In genomic region chr12:45562637-45563220, GRCm38 (mm10) we compare ENCODE assay signal across 21 mouse cellular contexts.
DNase-seq lines count a peak whose midpoint lies in the region; ATAC-seq lines count a peak whose summit lies in the region.
"Had no signal": no experiment of that assay in that cellular context is flagged by ENCODE, and none has a peak within 500 bp of the region (broad histone marks: within the 10 kb centered on the region; RNA-seq: fewer than 3 reads in every experiment).

No protein-coding gene starts in this region.

- no peaks in the 10 kb centered on the region for H3K9me3 ChIP-seq in forebrain, embryonic 14.5 days (replicated peaks; ENCODE audit: control insufficient read depth, low read length)
- no peaks in the 10 kb centered on the region for H3K9me3 ChIP-seq in forebrain, embryonic 15.5 days
- no peaks in the 10 kb centered on the region for H3K9me3 ChIP-seq in hindbrain, embryonic 15.5 days
- no peaks in the 10 kb centered on the region for H3K9me3 ChIP-seq in midbrain, embryonic 14.5 days (ENCODE audit: control insufficient read depth, low read length)
- H3K9me3 ChIP-seq in neural tube, embryonic 15.5 days (replicated peaks): no peaks in the 10 kb centered on the region
- H3K9me3 ChIP-seq: G1E; heart, embryonic 10.5 days; limb, embryonic 12.5 days; liver, embryonic 12.5 days had no signal

- peak; percentile 19 for DNase-seq in forebrain, embryonic 14.5 days (ENCODE audit: low spot score)
- peak; percentile 58 for DNase-seq in midbrain, embryonic 14.5 days
- no peak for DNase-seq in right cerebral cortex, postnatal 4 days
- no peak for DNase-seq in kidney, postnatal 25 days
- DNase-seq: adrenal gland, postnatal 25 days; cerebellum, adult 18-20 months; cerebellum, postnatal 25 days; gastrocnemius, postnatal 36 days; kidney, postnatal 10 days; lung, adult 2 months; lung, postnatal 36 days; right cerebral cortex, postnatal 25 days; thymus, postnatal 25 days had no signal

- peak; percentile 37; the same call in 1 of the 2 replicates for ATAC-seq in forebrain, embryonic 14.5 days
- ATAC-seq in forebrain, embryonic 15.5 days (replicated peaks): no peak
- ATAC-seq in hindbrain, embryonic 15.5 days (ENCODE audit: low FRiP score, low read depth): peak; percentile 32; the same call in 1 of the 2 replicates
- ATAC-seq in midbrain, embryonic 14.5 days (ENCODE audit: low FRiP score, low TSS enrichment): peak; percentile 46
- ATAC-seq in neural tube, embryonic 15.5 days (ENCODE audit: low FRiP score): peak; percentile 39
- ATAC-seq in monocyte, adult 5-6 weeks (replicated peaks; ENCODE audit: insufficient number of reproducible peaks, low FRiP score, low TSS enrichment, poor library complexity, severe bottlenecking): no peak
- ATAC-seq: liver, embryonic 12.5 days had no signal

- H3K27ac ChIP-seq in forebrain, embryonic 14.5 days (ENCODE audit: low read depth, low read length): no peak overlapping the region
- no peak overlapping the region for H3K27ac ChIP-seq in forebrain, embryonic 15.5 days (replicated peaks)
- H3K27ac ChIP-seq in hindbrain, embryonic 15.5 days (replicated peaks): peak overlapping the region; percentile 82
- H3K27ac ChIP-seq in midbrain, embryonic 14.5 days (replicated peaks; ENCODE audit: low read depth, low read length): peak overlapping the region; percentile 91
- H3K27ac ChIP-seq in neural tube, embryonic 15.5 days (replicated peaks): peak overlapping the region; percentile 82
- H3K27ac ChIP-seq: heart, embryonic 10.5 days; limb, embryonic 12.5 days; liver, embryonic 12.5 days had no signal

- no peaks in the 10 kb centered on the region for H3K36me3 ChIP-seq in forebrain, embryonic 14.5 days (ENCODE audit: control insufficient read depth, insufficient read depth, low read length)
- H3K36me3 ChIP-seq in forebrain, embryonic 15.5 days: no peaks in the 10 kb centered on the region
- H3K36me3 ChIP-seq in hindbrain, embryonic 15.5 days: no peaks in the 10 kb centered on the region
- H3K36me3 ChIP-seq in midbrain, embryonic 14.5 days (ENCODE audit: control insufficient read depth, insufficient read depth, low read length): no peaks in the 10 kb centered on the region
- no peaks in the 10 kb centered on the region for H3K36me3 ChIP-seq in neural tube, embryonic 15.5 days
- H3K36me3 ChIP-seq: G1E; heart, embryonic 10.5 days; limb, embryonic 12.5 days; liver, embryonic 12.5 days had no signal

- H3K4me3 ChIP-seq in forebrain, embryonic 14.5 days (ENCODE audit: low read depth, low read length): no peak overlapping the region
- no peak overlapping the region for H3K4me3 ChIP-seq in forebrain, embryonic 15.5 days
- no peak overlapping the region for H3K4me3 ChIP-seq in hindbrain, embryonic 15.5 days
- no peak overlapping the region for H3K4me3 ChIP-seq in midbrain, embryonic 14.5 days (replicated peaks; ENCODE audit: low read depth, low read length)
- no peak overlapping the region for H3K4me3 ChIP-seq in neural tube, embryonic 15.5 days (replicated peaks)
- H3K4me3 ChIP-seq: heart, embryonic 10.5 days; limb, embryonic 12.5 days; liver, embryonic 12.5 days had no signal

- no peak overlapping the region for H3K4me2 ChIP-seq in forebrain, embryonic 14.5 days (ENCODE audit: low read length)
- H3K4me2 ChIP-seq in forebrain, embryonic 15.5 days (replicated peaks): no peak overlapping the region
- no peak overlapping the region for H3K4me2 ChIP-seq in hindbrain, embryonic 15.5 days
- H3K4me2 ChIP-seq in midbrain, embryonic 14.5 days (ENCODE audit: low read length): 0 out of 2 replicates have a peak overlapping the region, but pooled peaks have one; percentile 2
- no peak overlapping the region for H3K4me2 ChIP-seq in neural tube, embryonic 15.5 days
- H3K4me2 ChIP-seq: limb, embryonic 12.5 days; liver, embryonic 12.5 days had no signal

- 41% methylated on average over 1 of the region's 1 CpGs for WGBS in forebrain, embryonic 14.5 days
- WGBS in forebrain, embryonic 15.5 days: 18% methylated on average over 1 of the region's 1 CpGs
- WGBS in hindbrain, embryonic 15.5 days: 22% methylated on average over 1 of the region's 1 CpGs
- 7% methylated on average over 1 of the region's 1 CpGs for WGBS in midbrain, embryonic 14.5 days
- WGBS in neural tube, embryonic 15.5 days: 21% methylated on average over 1 of the region's 1 CpGs

- H3K9ac ChIP-seq in forebrain, embryonic 14.5 days (ENCODE audit: low read length): no peak overlapping the region
- no peak overlapping the region for H3K9ac ChIP-seq in forebrain, embryonic 15.5 days (replicated peaks)
- H3K9ac ChIP-seq in hindbrain, embryonic 15.5 days: no peak overlapping the region
- no peak overlapping the region for H3K9ac ChIP-seq in midbrain, embryonic 14.5 days (replicated peaks; ENCODE audit: low read length)
- H3K9ac ChIP-seq in neural tube, embryonic 15.5 days (replicated peaks): no peak overlapping the region
- H3K9ac ChIP-seq: limb, embryonic 12.5 days; liver, embryonic 12.5 days had no signal

- H3K27me3 ChIP-seq in forebrain, embryonic 14.5 days (replicated peaks; ENCODE audit: control insufficient read depth, insufficient read depth, low read length): no peaks in the 10 kb centered on the region
- no peaks in the 10 kb centered on the region for H3K27me3 ChIP-seq in forebrain, embryonic 15.5 days
- H3K27me3 ChIP-seq in hindbrain, embryonic 15.5 days: no peaks in the 10 kb centered on the region
- no peaks in the 10 kb centered on the region for H3K27me3 ChIP-seq in midbrain, embryonic 14.5 days (ENCODE audit: control insufficient read depth, insufficient read depth, low read length)
- no peaks in the 10 kb centered on the region for H3K27me3 ChIP-seq in neural tube, embryonic 15.5 days (replicated peaks)
- H3K27me3 ChIP-seq: limb, embryonic 12.5 days; liver, embryonic 12.5 days had no signal

- H3K4me1 ChIP-seq in forebrain, embryonic 14.5 days (ENCODE audit: control insufficient read depth, insufficient read depth, low read length): peaks cover 16% of the 10 kb centered on the region
- H3K4me1 ChIP-seq in forebrain, embryonic 15.5 days: peaks cover 33% of the 10 kb centered on the region
- peaks cover 28% of the 10 kb centered on the region for H3K4me1 ChIP-seq in hindbrain, embryonic 15.5 days (replicated peaks)
- peaks cover 35% of the 10 kb centered on the region for H3K4me1 ChIP-seq in midbrain, embryonic 14.5 days (ENCODE audit: control insufficient read depth, insufficient read depth, low read length)
- H3K4me1 ChIP-seq in neural tube, embryonic 15.5 days: peaks cover 27% of the 10 kb centered on the region
- H3K4me1 ChIP-seq: heart, embryonic 10.5 days; liver, embryonic 12.5 days had no signal

Comparison
In these comparisons a context has a peak if more than half of its experiments do, and no peak if none do; other contexts are left out.
1. ATAC-seq: peak in forebrain, embryonic 14.5 days (single experiment), hindbrain, embryonic 15.5 days (single experiment), midbrain, embryonic 14.5 days (single experiment) and neural tube, embryonic 15.5 days (single experiment); none in forebrain, embryonic 15.5 days (single experiment) and monocyte, adult 5-6 weeks (single experiment).
2. DNase-seq: peak in forebrain, embryonic 14.5 days (single experiment) and midbrain, embryonic 14.5 days (single experiment); none in right cerebral cortex, postnatal 4 days (single experiment) and kidney, postnatal 25 days (0 of 2).
3. H3K27ac ChIP-seq: peak in hindbrain, embryonic 15.5 days (single experiment), midbrain, embryonic 14.5 days (single experiment) and neural tube, embryonic 15.5 days (single experiment); none in forebrain, embryonic 14.5 days (single experiment) and forebrain, embryonic 15.5 days (single experiment).